ENCODE assay signal across 8 mouse cellular contexts in the genomic region with DNA sequence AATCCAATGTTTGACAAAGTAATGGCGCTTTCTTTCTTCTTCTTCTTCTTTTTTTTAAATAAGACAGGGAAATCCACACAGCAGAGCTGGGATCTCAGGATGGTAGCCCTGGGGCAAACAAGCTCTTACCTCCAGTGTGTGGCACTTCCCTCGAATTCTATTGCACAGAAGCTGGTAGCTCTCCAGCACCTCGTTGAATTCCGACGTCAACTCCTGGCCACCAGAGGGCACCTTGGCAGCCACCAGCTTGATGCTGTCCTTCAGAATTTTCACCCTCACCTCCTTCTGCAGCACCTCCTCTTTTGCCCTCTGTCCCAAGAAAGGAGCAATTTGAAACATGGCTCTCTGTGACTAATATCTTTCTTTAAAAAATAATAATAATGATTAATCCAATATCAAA.
DNase-seq lines count a peak whose midpoint lies in the region; ATAC-seq and TF ChIP-seq lines count a peak whose summit lies in the region.

No protein-coding gene starts in this region.

- H3K4me2 ChIP-seq in midbrain, embryonic 13.5 days (replicated peaks), result no peak overlapping the region
- no peak overlapping the region for H3K4me2 ChIP-seq in intestine, embryonic 16.5 days (ENCODE audit: low read depth, low read length)
- no peak overlapping the region for H3K4me2 ChIP-seq in stomach, postnatal 0 days (replicated peaks; ENCODE audit: low read depth)

- peak; percentile 58 for DNase-seq in midbrain, embryonic 10.5 days (ENCODE audit: low spot score)
- DNase-seq in cerebellum, adult 2 months, result peak; percentile 83 to 88
- DNase-seq in left cerebral cortex, postnatal 25 days (ENCODE audit: low spot score in 2 of 2), result peak; percentile 47 to 73
- DNase-seq in naive thymus-derived CD4-positive, alpha-beta T cell, adult 2 months (ENCODE audit: low read depth), result peak; percentile 62
- DNase-seq in stomach, postnatal 0 days (ENCODE audit: low spot score), result peak; percentile 80

- no peak overlapping the region for H3K9ac ChIP-seq in midbrain, embryonic 13.5 days (replicated peaks)
- H3K9ac ChIP-seq in intestine, embryonic 16.5 days (ENCODE audit: low read depth, low read length), result no peak overlapping the region
- H3K9ac ChIP-seq in stomach, postnatal 0 days (ENCODE audit: low read length), result no peak overlapping the region

- H3K27me3 ChIP-seq in midbrain, embryonic 10.5 days (ENCODE audit: low read depth, poor library complexity, severe bottlenecking), result no peaks in the 10 kb centered on the region
- H3K27me3 ChIP-seq in midbrain, embryonic 13.5 days, result no peaks in the 10 kb centered on the region
- no peaks in the 10 kb centered on the region for H3K27me3 ChIP-seq in cerebellum, adult 2 months (ENCODE audit: control insufficient read depth, insufficient read depth, low read length)
- H3K27me3 ChIP-seq in intestine, embryonic 16.5 days (replicated peaks; ENCODE audit: control insufficient read depth, insufficient read depth, low read length), result no peaks in the 10 kb centered on the region
- H3K27me3 ChIP-seq in stomach, postnatal 0 days (ENCODE audit: control insufficient read depth, insufficient read depth, low read length), result no peaks in the 10 kb centered on the region

- intact Hi-C loops in left cerebral cortex, postnatal 25 days (cut with DNase I), result loop anchor here (5.0 kb wide), 2 partner anchors 232 to 307 kb away; no protein-coding TSS in a partner anchor

- H3K9me3 ChIP-seq in midbrain, embryonic 10.5 days (replicated peaks), result no peaks in the 10 kb centered on the region
- no peaks in the 10 kb centered on the region for H3K9me3 ChIP-seq in midbrain, embryonic 13.5 days
- H3K9me3 ChIP-seq in intestine, embryonic 16.5 days (ENCODE audit: control insufficient read depth, low read length), result no peaks in the 10 kb centered on the region
- no peaks in the 10 kb centered on the region for H3K9me3 ChIP-seq in stomach, postnatal 0 days (ENCODE audit: control insufficient read depth, low read length)

- H3K36me3 ChIP-seq in midbrain, embryonic 10.5 days, result 0 out of 2 replicates have a peak, but pooled peaks cover 10% of the 10 kb centered on the region
- no peaks in the 10 kb centered on the region for H3K36me3 ChIP-seq in midbrain, embryonic 13.5 days
- H3K36me3 ChIP-seq in intestine, embryonic 16.5 days (ENCODE audit: control insufficient read depth, insufficient read depth, low read length), result no peaks in the 10 kb centered on the region
- peaks cover 11% of the 10 kb centered on the region for H3K36me3 ChIP-seq in stomach, postnatal 0 days (ENCODE audit: control insufficient read depth, insufficient read depth, low read length)

- WGBS in midbrain, embryonic 10.5 days, result 28% methylated on average over 5 of the region's 5 CpGs
- WGBS in midbrain, embryonic 13.5 days, result 22% methylated on average over 5 of the region's 5 CpGs
- 20% methylated on average over 5 of the region's 5 CpGs for WGBS in cerebellum, adult 2 months
- WGBS in intestine, embryonic 16.5 days, result 23% methylated on average over 5 of the region's 5 CpGs
- WGBS in stomach, postnatal 0 days, result 19% methylated on average over 5 of the region's 5 CpGs

- no peaks in the 10 kb centered on the region for H3K4me1 ChIP-seq in midbrain, embryonic 10.5 days
- no peaks in the 10 kb centered on the region for H3K4me1 ChIP-seq in midbrain, embryonic 13.5 days (replicated peaks)
- no peaks in the 10 kb centered on the region for H3K4me1 ChIP-seq in cerebellum, adult 2 months (ENCODE audit: control insufficient read depth, insufficient read depth, low read length)
- H3K4me1 ChIP-seq in intestine, embryonic 16.5 days (ENCODE audit: control insufficient read depth, insufficient read depth, low read length), result no peaks in the 10 kb centered on the region
- no peaks in the 10 kb centered on the region for H3K4me1 ChIP-seq in stomach, postnatal 0 days (replicated peaks; ENCODE audit: control insufficient read depth, insufficient read depth)

- no peak for TF ChIP-seq EP300 in stomach, postnatal 0 days (optimal IDR thresholded peaks at IDR 0.05)

- no peak overlapping the region for H3K27ac ChIP-seq in midbrain, embryonic 10.5 days (replicated peaks)
- no peak overlapping the region for H3K27ac ChIP-seq in midbrain, embryonic 13.5 days
- H3K27ac ChIP-seq in cerebellum, adult 2 months (ENCODE audit: insufficient read depth, low read length), result no peak overlapping the region
- H3K27ac ChIP-seq in intestine, embryonic 16.5 days (ENCODE audit: low read length), result no peak overlapping the region
- H3K27ac ChIP-seq in stomach, postnatal 0 days (replicated peaks), result no peak overlapping the region

- no peak for ATAC-seq in midbrain, embryonic 13.5 days
- ATAC-seq in frontal cortex, adult (ENCODE audit: low TSS enrichment), result peak; percentile 86
- ATAC-seq in intestine, embryonic 16.5 days, result peak; percentile 38; the same call in 1 of the 2 replicates
- ATAC-seq in stomach, postnatal 0 days (ENCODE audit: low FRiP score, low TSS enrichment), result peak; percentile 71; the same call in 1 of the 2 replicates

- TF ChIP-seq POLR2A in cerebellum, adult 2 months (IDR thresholded peaks at IDR 0.05; ENCODE audit: borderline replicate concordance, insufficient read depth, low read length), result no peak

- no peak overlapping the region for H3K4me3 ChIP-seq in midbrain, embryonic 10.5 days
- no peak overlapping the region for H3K4me3 ChIP-seq in midbrain, embryonic 13.5 days (replicated peaks)
- no peak overlapping the region for H3K4me3 ChIP-seq in cerebellum, adult 2 months (replicated peaks; ENCODE audit: insufficient read depth, low read depth, low read length)
- H3K4me3 ChIP-seq in intestine, embryonic 16.5 days (ENCODE audit: low read length), result no peak overlapping the region
- no peak overlapping the region for H3K4me3 ChIP-seq in stomach, postnatal 0 days (ENCODE audit: low read depth, low read length)

- TF ChIP-seq CTCF in cerebellum, adult 2 months (IDR thresholded peaks at IDR 0.05; ENCODE audit: borderline replicate concordance, insufficient read depth, low read depth, low read length), result peak; percentile 93
- peak; percentile 86 for TF ChIP-seq CTCF in stomach, postnatal 0 days (IDR thresholded peaks at IDR 0.05; ENCODE audit: low read depth)
